Mouse (Mus musculus) left cerebral cortex, postnatal 25 days (tissue): ENCODE measurements around the gene 4930402F06Rik. TPM values are rescaled to one million over a fixed set of nuclear protein-coding genes. Genes with fewer than 3 reads are reported as not detected.

Experiments used
- DNase-seq, 2 experiments: peaks; one replicate each; pipeline ENCODE4 v3.0.0; 2022; ENCODE audit warnings: low spot score in 2 of 2, mixed read lengths in 1 of 2
- intact Hi-C: fragments of 180-260 bp; cut with DNase I; formaldehyde crosslinking; loops from one replicate; pipeline ENCODE4 v1.15.1; 2025
- total RNA-seq, 2 experiments: library from RNA; stranded (reverse); gene quantifications; 2 replicates each; pipeline ENCODE4 v1.2.3; 2021

4930402F06Rik gene
- total RNA-seq, 2 experiments from 2014 or later = not detected

GRCm38 (mm10) chr2:35367629-35368028 lies 29.3 kb downstream of the 4930402F06Rik start, which contains the start of gene 4930568D16Rik:
4930568D16Rik (minus strand) TSS chr2:35367729.
- intact Hi-C loops = no loop called here
- DNase-seq = no peak

GRCm38 (mm10) chr2:35349184-35349583 lies 47.8 kb downstream of the 4930402F06Rik start:
- DNase-seq = peak in 1 of 2 experiments; percentile 11
- intact Hi-C loops = loop anchor here (1.0 to 5.0 kb wide), 2 partner anchors 51 to 137 kb away; no protein-coding TSS in a partner anchor

- no peak for DNase-seq
- intact Hi-C loops = loop anchor here (5.0 kb wide), 1 partner anchor 134 kb away; no protein-coding TSS in a partner anchor
These were observed 51.0 kb downstream of the 4930402F06Rik start for GRCm38 (mm10) chr2:35345984-35346383.

- no peak for DNase-seq
These were observed 54.4 kb downstream of the 4930402F06Rik start for GRCm38 (mm10) chr2:35342605-35343004.

GRCm38 (mm10) chr2:35338707-35339106 lies 58.3 kb downstream of the 4930402F06Rik start:
- no peak for DNase-seq
- intact Hi-C loops = no loop called here

More at GRCm38 (mm10) chr2:35342605-35343004, 54.4 kb downstream of the 4930402F06Rik start:
- intact Hi-C loops = no loop called here

- intact Hi-C loops = no loop called here
- no peak for DNase-seq
These were observed 58.9 kb downstream of the 4930402F06Rik start for GRCm38 (mm10) chr2:35338036-35338435.

GRCm38 (mm10) chr2:35337419-35337818 lies 59.6 kb downstream of the 4930402F06Rik start:
- intact Hi-C loops = no loop called here
- no peak for DNase-seq

GRCm38 (mm10) chr2:35336388-35337280 lies 60.3 kb downstream of the 4930402F06Rik start, which contains the start of gene Stom:
Stom (minus strand) TSS chr2:35336976.
- DNase-seq = peak; percentile 94 to 96
- intact Hi-C loops = no loop called here

- DNase-seq = no peak
- intact Hi-C loops = no loop called here
These were observed 61.4 kb downstream of the 4930402F06Rik start for GRCm38 (mm10) chr2:35335620-35336019.

- intact Hi-C loops = no loop called here
- no peak for DNase-seq
These were observed 63.3 kb downstream of the 4930402F06Rik start for GRCm38 (mm10) chr2:35333670-35334069.

- intact Hi-C loops = no loop called here
- DNase-seq = no peak
These were observed 65.8 kb downstream of the 4930402F06Rik start for GRCm38 (mm10) chr2:35331205-35331604.

GRCm38 (mm10) chr2:35329061-35329460 lies 67.9 kb downstream of the 4930402F06Rik start:
- no peak for DNase-seq
- intact Hi-C loops = no loop called here

- DNase-seq = no peak
- intact Hi-C loops = no loop called here
These were observed 68.7 kb downstream of the 4930402F06Rik start for GRCm38 (mm10) chr2:35328064-35328792.

GRCm38 (mm10) chr2:35327583-35327982 lies 69.4 kb downstream of the 4930402F06Rik start:
- DNase-seq = no peak
- intact Hi-C loops = no loop called here

GRCm38 (mm10) chr2:35326931-35327330 lies 70.0 kb downstream of the 4930402F06Rik start:
- no peak for DNase-seq
- intact Hi-C loops = no loop called here

- intact Hi-C loops = no loop called here
- DNase-seq = no peak
These were observed 71.0 kb downstream of the 4930402F06Rik start for GRCm38 (mm10) chr2:35325930-35326329.
